Mouse (Mus musculus): ENCODE results near the gene Rps17. TPM values are rescaled to one million over a fixed set of nuclear protein-coding genes. Genes with fewer than 3 reads are reported as not detected.

Rps17 gene
- polyA plus RNA-seq, 1 experiment from 2014 or later = 862 TPM

DNA sequence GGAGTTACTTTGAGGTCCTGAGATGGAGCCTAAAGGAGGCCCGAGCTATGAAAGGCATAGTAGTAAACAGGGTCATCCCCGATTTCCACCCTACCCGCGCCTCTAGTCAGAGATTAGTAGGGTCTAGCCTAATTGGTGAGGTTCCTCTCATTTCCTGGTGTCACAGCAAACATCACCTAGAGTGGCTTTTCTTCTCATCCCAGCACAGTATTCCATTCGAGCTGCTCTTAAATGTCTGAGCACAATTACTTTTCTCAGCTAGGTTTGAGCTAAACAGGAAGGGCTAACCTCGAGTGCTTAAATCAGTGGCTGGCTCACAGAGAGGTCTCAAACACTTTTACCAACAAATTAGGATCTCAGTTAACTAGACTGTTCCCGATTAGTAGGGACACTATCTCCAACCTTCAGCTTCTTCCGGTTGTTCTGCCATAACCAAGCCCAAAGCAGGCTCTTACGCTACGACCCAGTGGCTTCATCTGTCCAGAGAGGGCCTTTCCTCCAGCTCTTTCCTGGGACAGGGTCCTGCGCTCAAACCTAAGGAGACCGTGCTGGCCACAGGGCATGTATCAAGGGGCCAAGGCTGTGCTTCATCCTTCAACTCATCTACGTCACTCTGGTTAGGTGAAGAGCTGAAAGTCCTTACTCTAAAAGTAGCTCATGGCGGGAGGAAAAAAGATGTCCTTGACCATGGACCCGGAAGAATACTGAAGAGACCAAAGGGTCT lies 555 bp upstream of the Rps17 start:
- H3K27ac ChIP-seq (ENCODE audit: poor library complexity, severe bottlenecking) = 0 out of 2 replicates have a peak overlapping the region, but pooled peaks have one; percentile 28
- ATAC-seq (ENCODE audit: insufficient number of reproducible peaks, low FRiP score) = peak; percentile 19
- H3K27me3 ChIP-seq (replicated peaks) = peaks cover 18% of the 10 kb centered on the region
- H3K4me2 ChIP-seq = peak overlapping the region; percentile 83
- 58% methylated on average over 15 of the region's 15 CpGs for WGBS
- H3K4me3 ChIP-seq = peak overlapping the region; percentile 98
- H3K36me3 ChIP-seq = peaks cover 32% of the 10 kb centered on the region
- peaks cover 27% of the 10 kb centered on the region for H3K4me1 ChIP-seq (replicated peaks)
- H3K9ac ChIP-seq = peak overlapping the region; percentile 71
- H3K9me3 ChIP-seq (replicated peaks) = no peaks in the 10 kb centered on the region

DNA sequence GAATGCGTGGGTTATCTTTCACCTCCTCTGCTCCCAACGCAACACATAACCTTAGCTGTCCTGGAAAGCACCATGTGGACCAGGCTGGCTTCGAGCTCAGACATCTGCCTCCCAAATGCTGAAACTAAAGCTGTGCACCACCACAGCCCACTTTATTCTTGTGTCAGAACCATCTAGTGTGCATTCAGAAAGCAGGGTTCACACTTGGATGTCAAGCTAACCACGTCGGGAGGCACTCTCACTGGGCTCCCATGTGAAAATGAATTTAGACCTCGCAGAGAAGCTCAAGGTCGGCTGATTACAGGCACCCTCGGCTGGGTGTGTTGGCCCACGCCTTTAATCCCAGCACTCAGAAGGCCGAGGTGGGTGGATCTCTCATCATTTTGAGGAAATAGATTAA lies 1.2 kb downstream of the Rps17 start:
- 6% methylated on average over 10 of the region's 10 CpGs for WGBS
- no peak for ATAC-seq (ENCODE audit: insufficient number of reproducible peaks, low FRiP score)
- 0 out of 2 replicates have a peak overlapping the region, but pooled peaks have one; percentile 92 for H3K27ac ChIP-seq (ENCODE audit: poor library complexity, severe bottlenecking)

DNA sequence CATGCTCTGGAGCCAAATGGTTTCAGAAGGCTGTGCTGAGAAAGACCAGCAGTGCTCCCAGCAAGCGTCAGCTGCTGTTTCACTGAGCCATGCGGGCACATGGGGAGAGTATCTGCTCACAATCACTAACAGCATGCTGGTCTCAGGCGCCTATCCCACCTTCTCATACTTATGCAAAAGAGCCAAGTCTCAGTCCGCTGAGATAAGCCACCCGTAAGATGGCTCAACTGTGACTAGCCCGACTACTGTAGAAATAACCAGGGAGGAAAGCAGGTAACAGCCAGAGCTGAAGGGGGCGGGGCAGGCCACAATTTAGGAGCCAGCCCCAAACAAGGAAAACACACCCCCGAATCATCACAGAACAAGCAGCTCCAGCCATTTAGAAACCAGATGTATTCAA lies 1.7 kb downstream of the Rps17 start:
- peaks cover 55% of the 10 kb centered on the region for H3K36me3 ChIP-seq
- H3K4me1 ChIP-seq (replicated peaks) = peaks cover 27% of the 10 kb centered on the region
- peak overlapping the region; percentile 98 for H3K4me3 ChIP-seq
- peak overlapping the region; percentile 83 for H3K4me2 ChIP-seq
- H3K9me3 ChIP-seq (replicated peaks) = no peaks in the 10 kb centered on the region
- ATAC-seq (ENCODE audit: insufficient number of reproducible peaks, low FRiP score) = no peak
- peak overlapping the region; percentile 100 for H3K9ac ChIP-seq
- H3K27ac ChIP-seq (ENCODE audit: poor library complexity, severe bottlenecking) = no peak overlapping the region
- 19% methylated on average over 8 of the region's 8 CpGs for WGBS
- H3K27me3 ChIP-seq (replicated peaks) = peaks cover 8% of the 10 kb centered on the region

More for the DNA sequence above, 1.2 kb downstream of the Rps17 start:
- Histone ChIP-seq H3K4me2 (peak overlapping the region; percentile 83), H3K36me3 (peaks cover 50% of the 10 kb centered on the region), H3K9me3 (replicated peaks) (no peaks in the 10 kb centered on the region), H3K9ac (peak overlapping the region; percentile 100), H3K4me1 (replicated peaks) (peaks cover 27% of the 10 kb centered on the region), H3K4me3 (peak overlapping the region; percentile 98), H3K27me3 (replicated peaks) (peaks cover 10% of the 10 kb centered on the region)

DNA sequence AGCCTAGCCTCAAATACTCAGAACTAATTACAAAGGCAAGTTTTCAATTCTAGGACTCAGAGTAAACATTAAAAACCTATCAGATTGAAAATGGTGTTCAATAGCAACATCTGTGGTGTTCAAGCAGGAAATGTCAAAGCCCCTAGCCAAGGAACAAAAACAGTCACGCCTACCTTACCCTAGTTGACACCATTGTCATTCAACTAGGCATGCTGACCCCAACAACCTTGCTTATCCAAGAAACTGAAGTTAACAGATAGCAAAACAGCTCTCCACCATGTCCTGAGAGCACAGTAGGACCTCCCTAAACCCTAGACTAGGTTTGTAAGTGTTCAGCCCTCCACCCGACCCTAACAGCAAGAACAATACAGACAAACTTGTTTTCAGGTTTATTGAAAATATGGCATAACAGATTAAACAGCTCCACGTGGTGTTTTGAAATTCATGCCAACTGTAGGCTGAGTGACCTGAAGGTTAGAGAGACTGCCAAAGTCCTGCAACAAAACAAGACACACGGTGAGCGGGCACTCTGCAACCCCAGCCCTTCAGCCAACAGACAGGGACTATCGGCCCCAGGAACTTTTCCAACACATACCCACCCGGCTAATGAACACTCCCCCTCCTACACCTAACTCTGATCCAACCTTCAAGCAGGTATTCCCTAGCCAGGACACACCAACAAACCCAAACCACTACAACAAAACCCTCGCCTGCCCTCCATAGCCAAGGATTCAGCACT lies 2.5 kb downstream of the Rps17 start:
- H3K4me1 ChIP-seq (replicated peaks) = peaks cover 27% of the 10 kb centered on the region
- WGBS = 60% methylated on average over 8 of the region's 8 CpGs
- H3K9me3 ChIP-seq (replicated peaks) = no peaks in the 10 kb centered on the region
- peaks cover 4% of the 10 kb centered on the region; the same call in 1 of the 2 replicates for H3K27me3 ChIP-seq (replicated peaks)
- H3K4me2 ChIP-seq = peak overlapping the region; percentile 83
- peaks cover 63% of the 10 kb centered on the region for H3K36me3 ChIP-seq
- H3K4me3 ChIP-seq = peak overlapping the region; percentile 98
- H3K9ac ChIP-seq = peak overlapping the region; percentile 100
- no peak overlapping the region for H3K27ac ChIP-seq (ENCODE audit: poor library complexity, severe bottlenecking)
- ATAC-seq (ENCODE audit: insufficient number of reproducible peaks, low FRiP score) = no peak

GRCm38 (mm10) chr7:81341563-81341962 lies 3.5 kb downstream of the Rps17 start:
- ATAC-seq (ENCODE audit: insufficient number of reproducible peaks, low FRiP score) = no peak
- H3K27ac ChIP-seq (ENCODE audit: poor library complexity, severe bottlenecking) = no peak overlapping the region
- H3K9ac ChIP-seq = no peak overlapping the region
- no peak overlapping the region for H3K4me3 ChIP-seq
- H3K9me3 ChIP-seq (replicated peaks) = no peaks in the 10 kb centered on the region
- H3K36me3 ChIP-seq = peaks cover 70% of the 10 kb centered on the region
- 48% methylated on average over 3 of the region's 3 CpGs for WGBS
- H3K27me3 ChIP-seq (replicated peaks) = 0 out of 2 replicates have a peak, but pooled peaks cover under 1% of the 10 kb centered on the region
- H3K4me2 ChIP-seq = no peak overlapping the region
- peaks cover 28% of the 10 kb centered on the region for H3K4me1 ChIP-seq (replicated peaks)

DNA sequence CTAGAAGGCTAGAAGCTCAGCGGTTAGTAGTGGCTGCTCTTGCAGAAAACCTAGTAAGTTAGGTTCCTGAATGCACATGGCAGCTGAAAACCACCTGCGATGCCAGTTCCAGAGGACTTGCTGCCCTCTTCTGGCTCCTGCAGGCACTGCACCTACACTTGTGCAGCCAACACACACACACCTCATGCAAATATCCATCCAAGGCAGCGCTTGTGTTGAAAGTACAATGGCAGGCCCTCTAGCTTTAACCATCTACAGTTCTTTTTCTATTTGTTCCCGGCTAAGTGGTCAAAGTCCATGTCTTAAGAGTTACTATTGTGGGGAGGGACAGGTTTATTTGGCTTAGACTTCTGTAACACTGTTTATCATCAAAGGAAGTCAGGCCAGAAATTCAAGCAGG lies 5.3 kb downstream of the Rps17 start:
- H3K27me3 ChIP-seq (replicated peaks) = no peaks in the 10 kb centered on the region
- H3K4me3 ChIP-seq = no peak overlapping the region
- peaks cover 40% of the 10 kb centered on the region for H3K4me1 ChIP-seq (replicated peaks)
- 80% methylated on average over 4 of the region's 4 CpGs for WGBS
- peaks cover 74% of the 10 kb centered on the region for H3K36me3 ChIP-seq
- no peaks in the 10 kb centered on the region for H3K9me3 ChIP-seq (replicated peaks)
- no peak overlapping the region for H3K4me2 ChIP-seq
- no peak for ATAC-seq (ENCODE audit: insufficient number of reproducible peaks, low FRiP score)
- no peak overlapping the region for H3K9ac ChIP-seq
- H3K27ac ChIP-seq (ENCODE audit: poor library complexity, severe bottlenecking) = no peak overlapping the region

GRCm38 (mm10) chr7:81338522-81338873 lies 6.6 kb downstream of the Rps17 start:
- no peak for ATAC-seq (ENCODE audit: insufficient number of reproducible peaks, low FRiP score)
- 81% methylated on average over 3 of the region's 3 CpGs for WGBS
- Histone ChIP-seq H3K36me3 (peaks cover 71% of the 10 kb centered on the region), H3K27me3 (replicated peaks) (no peaks in the 10 kb centered on the region), H3K9me3 (replicated peaks) (no peaks in the 10 kb centered on the region), H3K4me2 (no peak overlapping the region), H3K27ac (ENCODE audit: poor library complexity, severe bottlenecking) (no peak overlapping the region), H3K4me1 (replicated peaks) (peaks cover 34% of the 10 kb centered on the region), H3K4me3 (no peak overlapping the region), H3K9ac (no peak overlapping the region)

DNA sequence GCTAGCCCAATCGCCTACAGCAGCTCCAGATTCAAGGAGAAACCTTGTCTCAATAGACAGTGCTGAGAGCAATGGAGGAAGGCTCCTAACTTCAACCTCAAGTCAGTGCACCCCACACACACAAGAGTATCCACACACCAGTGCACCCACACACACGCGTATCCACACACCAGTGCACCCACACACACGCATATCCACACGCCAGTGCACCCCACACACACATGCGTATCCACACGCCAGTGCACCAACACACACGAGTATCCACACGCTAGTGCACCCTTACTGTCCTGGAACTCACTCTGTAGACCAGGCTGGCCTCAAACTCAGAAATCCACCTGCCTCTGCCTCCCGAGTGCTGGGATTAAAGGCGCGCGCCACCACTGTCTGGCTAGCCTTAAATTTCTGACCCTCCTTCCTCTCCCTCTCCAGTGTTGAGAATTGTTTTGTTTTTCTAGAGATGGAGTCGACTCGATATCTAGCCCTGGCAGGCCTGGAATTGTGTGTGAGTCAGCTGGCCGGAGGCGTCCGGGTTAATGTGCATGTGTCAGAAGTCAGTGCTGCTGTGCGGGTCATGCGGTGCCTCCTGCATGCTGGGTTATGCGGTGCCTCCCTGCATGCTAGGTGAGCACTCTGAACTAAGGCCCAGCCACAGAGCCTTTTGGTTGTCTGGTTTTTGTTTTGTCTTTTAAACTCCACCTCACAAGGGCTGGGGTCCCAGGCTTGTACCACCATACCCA lies 7.1 kb downstream of the Rps17 start:
- H3K27me3 ChIP-seq (replicated peaks) = no peaks in the 10 kb centered on the region
- no peak overlapping the region for H3K9ac ChIP-seq
- no peak overlapping the region for H3K4me3 ChIP-seq
- 90% methylated on average over 21 of the region's 21 CpGs for WGBS
- no peak overlapping the region for H3K27ac ChIP-seq (ENCODE audit: poor library complexity, severe bottlenecking)
- H3K4me2 ChIP-seq = no peak overlapping the region
- no peak for ATAC-seq (ENCODE audit: insufficient number of reproducible peaks, low FRiP score)
- no peaks in the 10 kb centered on the region for H3K9me3 ChIP-seq (replicated peaks)
- peaks cover 71% of the 10 kb centered on the region for H3K36me3 ChIP-seq
- peaks cover 28% of the 10 kb centered on the region for H3K4me1 ChIP-seq (replicated peaks)

- no peak overlapping the region for H3K4me3 ChIP-seq
- H3K4me1 ChIP-seq (replicated peaks) = peaks cover 22% of the 10 kb centered on the region
- no peak overlapping the region for H3K9ac ChIP-seq
- peaks cover 68% of the 10 kb centered on the region for H3K36me3 ChIP-seq
- H3K27me3 ChIP-seq (replicated peaks) = no peaks in the 10 kb centered on the region
- 44% methylated on average over 8 of the region's 8 CpGs for WGBS
- ATAC-seq (ENCODE audit: insufficient number of reproducible peaks, low FRiP score) = no peak
- H3K9me3 ChIP-seq (replicated peaks) = no peaks in the 10 kb centered on the region
- H3K27ac ChIP-seq (ENCODE audit: poor library complexity, severe bottlenecking) = no peak overlapping the region
- H3K4me2 ChIP-seq = no peak overlapping the region
Observed at GRCm38 (mm10) chr7:81336432-81336786, 8.6 kb downstream of the Rps17 start.

GRCm38 (mm10) chr7:81335705-81336431 lies 9.2 kb downstream of the Rps17 start:
- H3K27ac ChIP-seq (ENCODE audit: poor library complexity, severe bottlenecking) = peak overlapping the region; percentile 57
- H3K27me3 ChIP-seq (replicated peaks) = no peaks in the 10 kb centered on the region
- peak; percentile 34; the same call in 1 of the 2 replicates for ATAC-seq (ENCODE audit: insufficient number of reproducible peaks, low FRiP score)
- H3K4me3 ChIP-seq = no peak overlapping the region
- H3K9me3 ChIP-seq (replicated peaks) = no peaks in the 10 kb centered on the region
- 61% methylated on average over 18 of the region's 18 CpGs for WGBS
- peaks cover 22% of the 10 kb centered on the region for H3K4me1 ChIP-seq (replicated peaks)
- peaks cover 63% of the 10 kb centered on the region for H3K36me3 ChIP-seq
- no peak overlapping the region for H3K4me2 ChIP-seq
- H3K9ac ChIP-seq = no peak overlapping the region
